Mouse (Mus musculus) thymus, adult 2 months (tissue): Measurements from ENCODE around the gene Intu. TPM values are rescaled to one million over a fixed set of nuclear protein-coding genes. Genes with fewer than 3 reads are reported as not detected.

ENCODE experiments used
- DNase-seq: peaks from one replicate; pipeline ENCODE4 v3.0.0; 2021
- H3K27ac ChIP-seq: fragments of 200-500 bp; 2 replicates; pipeline ENCODE4 v1.5.1; 2012; ENCODE audit warnings: low read length, control low read depth; ENCODE audit not compliant: control insufficient read depth, insufficient read depth
- H3K27me3 ChIP-seq: fragments of 200-500 bp; 2 replicates; pipeline ENCODE4 v1.6.1; 2012; ENCODE audit warnings: mild to moderate bottlenecking, low read length, moderate library complexity, mixed read lengths; ENCODE audit not compliant: control insufficient read depth, insufficient read depth
- H3K36me3 ChIP-seq: fragments of 200-500 bp; 2 replicates; pipeline ENCODE4 v1.6.1; 2012; ENCODE audit warnings: mild to moderate bottlenecking, low read length, moderate library complexity; ENCODE audit not compliant: control insufficient read depth, insufficient read depth
- H3K4me1 ChIP-seq: fragments of 200-500 bp; replicated peaks from 2 replicates; pipeline ENCODE4 v1.6.1; 2012; ENCODE audit warnings: low read length; ENCODE audit not compliant: control insufficient read depth, insufficient read depth
- H3K4me3 ChIP-seq: fragments of 200-500 bp; 2 replicates; pipeline ENCODE4 v1.5.1; 2012; ENCODE audit warnings: mild to moderate bottlenecking, low read length, control low read depth, moderate library complexity; ENCODE audit not compliant: control insufficient read depth, insufficient read depth
- CTCF ChIP-seq: fragments of 200-500 bp; IDR thresholded peaks from 2 replicates; pipeline ENCODE4 v1.5.1; 2012; ENCODE audit warnings: mild to moderate bottlenecking, control low read depth, low read length, moderate library complexity, borderline replicate concordance; ENCODE audit not compliant: control insufficient read depth, poor library complexity, insufficient read depth; ENCODE audit errors: extremely low read depth
- POLR2A ChIP-seq: fragments of 200-500 bp; IDR thresholded peaks from 2 replicates; pipeline ENCODE4 v1.6.1; 2012; ENCODE audit warnings: mild to moderate bottlenecking, low read length, control low read depth, moderate library complexity; ENCODE audit not compliant: control insufficient read depth, poor library complexity, insufficient read depth; ENCODE audit errors: extremely low read depth
- WGBS: fragments of 180-500 bp; shearing (Covaris S2); methylation state at CpG from one replicate; pipeline ENCODE4 v1.1.7; 2018; 5-methylcytosine and 5-hydroxymethylcytosine counted together
- polyA plus RNA-seq: library from polyadenylated mRNA; depleted of rRNA; stranded (reverse); fragments of >200 nt; gene quantifications from 2 replicates; pipeline ENCODE4 v1.2.3, GENCODE M21; 2012; rRNA removed

The Intu gene
- 2.1 TPM in 2 replicates for polyA plus RNA-seq

DNA sequence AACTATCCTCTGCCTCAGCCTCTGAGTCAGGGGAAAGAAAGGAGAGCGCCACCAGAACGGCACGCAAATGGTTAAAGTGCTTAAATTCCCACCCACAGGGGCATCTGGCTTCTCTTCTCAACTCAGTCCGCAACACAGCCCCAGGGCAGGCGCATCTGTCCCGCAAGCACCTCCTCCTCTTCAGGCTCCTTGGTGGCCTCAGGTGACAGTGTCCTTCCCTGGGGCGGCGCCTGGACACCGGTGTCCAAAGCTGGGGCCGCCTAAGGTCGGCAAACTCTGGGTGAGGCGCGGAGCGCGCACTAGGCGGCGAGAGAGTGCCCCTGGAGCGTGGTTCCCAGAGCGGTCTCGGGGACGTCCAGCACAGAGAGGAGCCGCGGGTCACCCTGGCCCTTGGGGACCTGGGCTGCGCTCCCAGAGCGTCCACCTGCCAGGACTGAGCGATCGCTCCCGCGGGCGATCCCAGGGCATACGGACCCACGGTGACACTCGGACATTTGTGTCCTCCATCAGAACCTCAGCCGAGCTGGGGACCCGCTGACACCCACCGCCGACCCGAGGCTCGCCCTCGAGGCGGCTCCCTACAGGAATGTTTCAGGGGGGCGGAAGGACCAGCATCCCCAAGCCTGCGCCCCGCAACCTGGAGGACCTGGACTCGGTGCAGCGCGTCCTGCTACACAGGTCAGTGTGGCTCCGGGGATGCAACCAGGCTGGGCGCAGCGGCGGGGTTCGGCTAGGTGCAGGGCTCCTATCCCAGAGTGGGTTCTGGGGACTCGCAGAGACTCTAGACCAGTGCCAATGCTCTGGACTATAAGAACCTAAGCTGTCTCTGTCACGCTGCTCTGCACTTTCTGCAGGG is at the start of gene Intu:
Gene Intu (plus strand): TSS at position 1 of the 856 bp plus-strand sequence.
- H3K27ac ChIP-seq = no peak within 1 kb of the TSS
- peaks cover 7% of the 10 kb centered on the region; the same call in 1 of the 2 replicates for H3K27me3 ChIP-seq
- peak; percentile 23 for DNase-seq
- peaks cover 5% of the 10 kb centered on the region; the same call in 1 of the 2 replicates for H3K4me1 ChIP-seq
- TF ChIP-seq POLR2A (no peak), CTCF (no peak)
- 5% methylated on average over 54 of the region's 54 CpGs for WGBS
- peak within 1 kb of the TSS; percentile 14; the same call in 1 of the 2 replicates for H3K4me3 ChIP-seq
- H3K36me3 ChIP-seq = no peaks in the 10 kb centered on the region

DNA sequence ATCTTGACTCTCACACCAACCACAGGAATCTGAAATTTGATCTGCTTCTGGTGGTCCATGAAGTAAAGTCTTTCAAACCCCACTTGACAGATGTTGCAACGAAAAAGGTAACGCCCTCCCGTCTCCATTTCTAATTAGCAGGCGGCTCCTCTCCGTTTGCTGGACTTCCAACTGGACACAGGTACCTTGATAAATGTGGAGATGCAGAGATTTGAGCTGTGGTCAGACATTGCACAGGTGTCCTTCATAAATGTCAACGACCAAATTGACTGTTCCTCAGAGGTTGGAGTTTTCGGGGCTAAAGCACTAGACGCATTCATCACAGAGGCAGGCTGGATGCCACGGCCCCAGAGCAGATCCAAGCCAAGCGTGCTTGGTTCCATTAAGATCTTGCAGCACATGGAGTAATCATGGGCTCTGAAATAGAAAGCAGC is 47.8 kb upstream of the Intu start:
- no peak for DNase-seq
- H3K27ac ChIP-seq = no peak overlapping the region
- no peaks in the 10 kb centered on the region for H3K36me3 ChIP-seq
- TF ChIP-seq POLR2A (no peak), CTCF (no peak)
- H3K27me3 ChIP-seq = no peaks in the 10 kb centered on the region
- WGBS = 56% methylated on average over 10 of the region's 10 CpGs
- no peak overlapping the region for H3K4me3 ChIP-seq
- no peaks in the 10 kb centered on the region for H3K4me1 ChIP-seq

DNA sequence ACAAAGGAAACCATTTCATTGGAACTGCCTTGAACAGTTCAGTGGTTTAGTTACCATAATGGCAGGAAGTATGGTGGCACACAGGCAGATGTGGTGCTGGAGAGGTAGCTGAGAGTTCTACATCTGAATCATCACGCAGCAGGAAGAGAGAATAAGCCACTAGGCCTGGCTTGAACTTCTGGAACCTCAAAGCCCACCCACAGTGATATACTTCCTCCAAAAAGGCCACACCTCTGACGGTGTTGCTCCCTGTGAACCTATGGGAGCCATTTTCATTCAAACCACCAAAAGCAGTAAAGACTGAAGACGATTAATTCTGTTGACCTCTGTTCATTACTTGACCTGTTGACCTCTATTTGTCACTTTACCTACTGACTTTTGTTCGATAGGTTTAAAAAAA is 43.7 kb upstream of the Intu start:
- 86% methylated on average over 4 of the region's 4 CpGs for WGBS
- H3K4me1 ChIP-seq = no peaks in the 10 kb centered on the region
- H3K27me3 ChIP-seq = no peaks in the 10 kb centered on the region
- H3K4me3 ChIP-seq = no peak overlapping the region
- no peak for DNase-seq
- TF ChIP-seq POLR2A = no peak
- TF ChIP-seq CTCF = no peak
- no peaks in the 10 kb centered on the region for H3K36me3 ChIP-seq
- no peak overlapping the region for H3K27ac ChIP-seq

DNA sequence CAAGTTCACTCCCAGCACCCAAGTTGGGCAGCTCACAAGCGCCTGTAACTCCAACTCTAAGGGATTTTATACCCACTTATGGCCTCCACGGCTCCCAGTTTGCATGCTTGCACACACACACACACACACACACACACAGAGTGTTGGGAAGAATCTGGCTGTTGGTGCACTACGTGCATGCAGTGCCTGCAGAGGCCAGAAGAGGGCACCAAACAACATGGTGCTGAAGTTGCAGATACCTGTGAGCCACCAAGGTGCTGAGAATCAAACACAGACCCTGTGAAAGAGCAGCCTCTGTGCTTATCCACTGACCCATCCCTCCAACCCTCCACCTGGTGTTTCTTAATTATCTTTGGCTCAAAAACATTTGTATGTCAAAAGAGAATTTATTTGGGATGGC is 39.3 kb upstream of the Intu start:
- Histone ChIP-seq H3K4me3 (no peak overlapping the region), H3K27ac (no peak overlapping the region), H3K4me1 (no peaks in the 10 kb centered on the region), H3K36me3 (no peaks in the 10 kb centered on the region), H3K27me3 (no peaks in the 10 kb centered on the region)
- 92% methylated on average over 3 of the region's 3 CpGs for WGBS
- peak; percentile 8 for DNase-seq
- peak; percentile 32; the same call in 1 of the 2 replicates for TF ChIP-seq CTCF
- no peak for TF ChIP-seq POLR2A

DNA sequence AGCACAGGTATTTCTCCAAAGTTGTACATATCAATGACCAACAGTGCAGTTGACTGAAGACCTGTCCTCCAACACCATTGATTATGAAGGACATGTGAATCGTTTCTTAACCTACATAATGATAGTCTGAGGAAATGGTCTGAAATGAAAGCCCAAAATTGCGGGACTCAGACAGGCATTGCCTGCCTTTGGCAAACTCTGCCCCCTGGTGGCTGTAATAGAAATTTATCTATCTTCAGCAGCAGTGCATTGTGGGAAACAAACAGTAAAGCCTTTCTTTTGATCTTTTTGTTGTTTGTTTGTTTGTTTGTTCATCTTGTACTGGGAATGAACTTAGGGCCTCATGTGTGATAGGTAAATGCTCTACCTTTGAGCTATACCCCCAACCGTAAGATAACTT is 32.2 kb upstream of the Intu start:
- Histone ChIP-seq H3K36me3 (no peaks in the 10 kb centered on the region), H3K4me3 (no peak overlapping the region), H3K27me3 (no peaks in the 10 kb centered on the region), H3K27ac (no peak overlapping the region), H3K4me1 (no peaks in the 10 kb centered on the region)
- 98% methylated on average over 3 of the region's 3 CpGs for WGBS
- DNase-seq = no peak
- no peak for TF ChIP-seq POLR2A
- no peak for TF ChIP-seq CTCF

DNA sequence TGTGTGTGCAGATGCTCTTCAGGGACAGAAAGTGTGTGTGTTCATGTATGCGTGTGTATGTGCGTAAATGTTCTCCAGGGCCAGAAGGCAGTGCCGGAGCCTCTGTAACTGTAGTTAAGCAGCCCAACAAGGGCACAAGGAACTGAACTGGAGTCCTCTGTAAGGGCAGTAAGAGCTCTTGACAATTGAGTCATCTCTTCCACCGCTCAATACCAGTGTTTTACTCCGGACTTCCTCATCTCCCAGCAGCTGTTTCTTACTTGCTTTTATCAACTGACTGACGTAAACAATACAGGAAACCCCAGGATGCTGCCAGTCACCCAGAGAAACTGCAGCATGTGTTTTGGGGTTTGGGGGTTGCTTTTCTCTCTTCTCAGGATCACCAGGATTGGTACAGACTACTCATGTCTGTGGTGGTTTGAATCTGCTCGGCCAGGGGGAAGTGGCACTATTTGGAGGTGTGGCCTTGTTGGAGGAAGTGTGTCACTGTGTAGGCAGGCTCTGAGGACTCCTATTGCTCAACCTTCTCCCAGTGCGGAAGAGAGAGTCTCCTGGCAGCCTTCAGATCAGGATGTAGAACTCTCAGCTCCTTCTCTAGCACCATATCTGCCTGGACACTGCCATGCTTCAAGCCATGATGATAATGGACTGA is 30.8 kb upstream of the Intu start:
- no peak for DNase-seq
- Histone ChIP-seq H3K27me3 (no peaks in the 10 kb centered on the region), H3K4me3 (no peak overlapping the region), H3K36me3 (no peaks in the 10 kb centered on the region), H3K27ac (no peak overlapping the region), H3K4me1 (no peaks in the 10 kb centered on the region)
- WGBS = 91% methylated on average over 8 of the region's 8 CpGs
- TF ChIP-seq POLR2A (no peak), CTCF (no peak)
